Comparison of ENCODE assay signal across 8 mouse cellular contexts in the genomic region with DNA sequence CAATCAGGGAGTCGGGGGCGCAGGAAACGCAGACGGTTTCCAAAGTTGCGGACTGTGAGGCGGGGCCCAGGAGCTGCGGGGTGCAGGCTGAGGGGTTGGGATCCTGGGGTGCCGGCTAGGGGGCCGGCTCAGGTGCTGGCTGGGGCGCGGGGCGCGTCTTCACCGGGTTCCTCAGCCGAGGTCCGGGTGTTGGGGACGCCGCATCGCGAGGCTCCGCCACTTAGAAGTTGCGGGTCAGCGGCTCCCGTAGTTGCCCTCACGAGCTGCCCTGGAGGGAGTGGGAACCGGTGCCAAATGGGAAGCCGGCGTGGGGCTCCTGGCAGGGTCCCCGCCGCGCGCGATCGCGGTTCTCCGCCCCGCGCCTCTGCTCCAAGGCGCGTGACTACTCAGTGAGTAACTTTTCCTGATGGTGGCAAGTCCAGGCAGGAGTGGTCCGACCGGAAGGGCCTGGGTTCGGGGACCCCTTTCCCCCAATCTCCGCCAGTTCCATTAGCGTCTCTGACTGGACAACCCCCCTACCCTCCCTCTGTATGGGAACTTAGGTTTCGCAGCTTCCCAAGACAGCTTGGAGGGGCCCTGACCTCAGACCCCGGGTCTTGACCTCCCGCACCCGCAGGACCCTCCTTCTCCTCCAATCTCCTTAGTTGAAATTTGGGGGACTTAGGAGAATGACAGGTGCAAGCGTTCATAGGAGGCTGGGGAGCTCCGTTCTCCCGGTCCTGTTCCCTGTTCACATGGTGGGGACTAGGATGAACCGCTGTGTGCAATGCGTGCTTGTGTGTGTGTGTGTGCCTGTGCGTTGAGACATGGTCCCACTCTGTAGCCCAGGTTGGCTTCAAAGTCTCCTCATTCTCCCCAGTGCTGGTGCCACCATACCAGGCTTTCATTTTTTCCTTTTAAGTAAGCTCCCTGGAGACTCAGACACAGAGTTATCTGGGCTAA. TPM values are rescaled to one million over a fixed set of nuclear protein-coding genes. Genes with fewer than 3 reads are reported as not detected.
DNase-seq lines count a peak whose midpoint lies in the region; ATAC-seq and TF ChIP-seq lines count a peak whose summit lies in the region.

No protein-coding gene starts in this region.

- no peaks in the 10 kb centered on the region for H3K4me1 ChIP-seq in embryonic facial prominence, embryonic 11.5 days (ENCODE audit: control insufficient read depth, insufficient read depth, low read length)
- H3K4me1 ChIP-seq in hindbrain, embryonic 15.5 days (replicated peaks): peaks cover 22% of the 10 kb centered on the region
- H3K4me1 ChIP-seq in liver, postnatal 0 days (ENCODE audit: insufficient read depth): peaks cover 14% of the 10 kb centered on the region
- H3K4me1 ChIP-seq in stomach, embryonic 14.5 days (ENCODE audit: control insufficient read depth, insufficient read depth, low read length): peaks cover 13% of the 10 kb centered on the region; the same call in 1 of the 2 replicates

- TF ChIP-seq EP300 in liver, postnatal 0 days (IDR thresholded peaks at IDR 0.05; ENCODE audit: low read depth): no peak

- no peaks in the 10 kb centered on the region for H3K9me3 ChIP-seq in embryonic facial prominence, embryonic 11.5 days (replicated peaks; ENCODE audit: control insufficient read depth, low read length)
- no peaks in the 10 kb centered on the region for H3K9me3 ChIP-seq in hindbrain, embryonic 15.5 days
- no peaks in the 10 kb centered on the region for H3K9me3 ChIP-seq in liver, postnatal 0 days (ENCODE audit: low read length)
- H3K9me3 ChIP-seq in stomach, embryonic 14.5 days (ENCODE audit: control insufficient read depth, low read depth, low read length): no peaks in the 10 kb centered on the region

- H3K4me2 ChIP-seq in embryonic facial prominence, embryonic 11.5 days (ENCODE audit: low read depth, low read length): peak overlapping the region; percentile 74
- peak overlapping the region; percentile 95 for H3K4me2 ChIP-seq in hindbrain, embryonic 15.5 days
- peak overlapping the region; percentile 98 for H3K4me2 ChIP-seq in liver, postnatal 0 days (ENCODE audit: low read depth, low read length)
- H3K4me2 ChIP-seq in stomach, embryonic 14.5 days (replicated peaks; ENCODE audit: low read depth, low read length): peak overlapping the region; percentile 86

- peaks cover 26% of the 10 kb centered on the region for H3K36me3 ChIP-seq in C2C12 (ENCODE audit: control insufficient read depth, insufficient read depth)
- H3K36me3 ChIP-seq in embryonic facial prominence, embryonic 11.5 days (replicated peaks; ENCODE audit: control insufficient read depth, insufficient read depth, low read depth, low read length): peaks cover 26% of the 10 kb centered on the region
- H3K36me3 ChIP-seq in hindbrain, embryonic 15.5 days: peaks cover 20% of the 10 kb centered on the region
- H3K36me3 ChIP-seq in liver, postnatal 0 days (replicated peaks; ENCODE audit: insufficient read depth, low read length): peaks cover 7% of the 10 kb centered on the region; the same call in 1 of the 2 replicates
- peaks cover 33% of the 10 kb centered on the region for H3K36me3 ChIP-seq in stomach, embryonic 14.5 days (ENCODE audit: control insufficient read depth, insufficient read depth, low read length)

- TF ChIP-seq CTCF in C2C12 (IDR thresholded peaks at IDR 0.05; ENCODE audit: control insufficient read depth, insufficient read depth, insufficient read length): no peak
- no peak for TF ChIP-seq CTCF in liver, postnatal 0 days (IDR thresholded peaks at IDR 0.05; ENCODE audit: low read depth)

- ATAC-seq in embryonic facial prominence, embryonic 11.5 days (replicated peaks; ENCODE audit: insufficient number of reproducible peaks, low FRiP score, low TSS enrichment, low read depth): peak; percentile 56
- ATAC-seq in hindbrain, embryonic 15.5 days (ENCODE audit: low FRiP score, low read depth): peak; percentile 60
- peak; percentile 29 for ATAC-seq in liver, postnatal 0 days
- ATAC-seq in stomach, embryonic 14.5 days (ENCODE audit: insufficient number of reproducible peaks, insufficient read depth, low FRiP score, low read depth): peak; percentile 47

- DNase-seq in cerebellum, postnatal 14 days: peak; percentile 37 to 48
- no peak for DNase-seq in cerebellum, adult 9-11 months
- peak; percentile 32 for DNase-seq in embryonic facial prominence, embryonic 11.5 days (ENCODE audit: low spot score)
- no peak for DNase-seq in liver, postnatal 0 days
- DNase-seq in layer of hippocampus, adult 9-10 months (ENCODE audit: low spot score): no peak

- H3K9ac ChIP-seq in embryonic facial prominence, embryonic 11.5 days (replicated peaks; ENCODE audit: low read length): peak overlapping the region; percentile 99
- H3K9ac ChIP-seq in hindbrain, embryonic 15.5 days: peak overlapping the region; percentile 73
- H3K9ac ChIP-seq in liver, postnatal 0 days (replicated peaks): peak overlapping the region; percentile 76
- peak overlapping the region; percentile 91 for H3K9ac ChIP-seq in stomach, embryonic 14.5 days (replicated peaks; ENCODE audit: low read depth, low read length)

- no peaks in the 10 kb centered on the region for H3K27me3 ChIP-seq in C2C12 (ENCODE audit: control insufficient read depth, insufficient read depth, insufficient read length)
- no peaks in the 10 kb centered on the region for H3K27me3 ChIP-seq in embryonic facial prominence, embryonic 11.5 days (ENCODE audit: control insufficient read depth, insufficient read depth, low read length)
- no peaks in the 10 kb centered on the region for H3K27me3 ChIP-seq in hindbrain, embryonic 15.5 days
- H3K27me3 ChIP-seq in liver, postnatal 0 days (ENCODE audit: insufficient read depth, low read length): 0 out of 2 replicates have a peak, but pooled peaks cover 6% of the 10 kb centered on the region
- no peaks in the 10 kb centered on the region for H3K27me3 ChIP-seq in stomach, embryonic 14.5 days (ENCODE audit: control insufficient read depth, insufficient read depth, low read length)

- H3K4me3 ChIP-seq in C2C12 (ENCODE audit: insufficient read depth, poor library complexity, severe bottlenecking): peak overlapping the region; percentile 79
- peak overlapping the region; percentile 84 for H3K4me3 ChIP-seq in embryonic facial prominence, embryonic 11.5 days (ENCODE audit: low read depth, low read length)
- peak overlapping the region; percentile 75 for H3K4me3 ChIP-seq in hindbrain, embryonic 15.5 days
- peak overlapping the region; percentile 83 for H3K4me3 ChIP-seq in liver, postnatal 0 days (ENCODE audit: low read depth, low read length)
- peak overlapping the region; percentile 74 for H3K4me3 ChIP-seq in stomach, embryonic 14.5 days (ENCODE audit: low read depth, low read length)

- peaks cover 17% of the 10 kb centered on the region for H3K79me3 ChIP-seq in C2C12 (ENCODE audit: low read depth)

- WGBS in embryonic facial prominence, embryonic 11.5 days: under 1% methylated on average over 55 of the region's 55 CpGs
- WGBS in hindbrain, embryonic 15.5 days: under 1% methylated on average over 55 of the region's 55 CpGs
- 1% methylated on average over 50 of the region's 55 CpGs for WGBS in liver, postnatal 0 days (ENCODE audit: insufficient replicate concordance)
- WGBS in stomach, embryonic 14.5 days: under 1% methylated on average over 54 of the region's 55 CpGs

- peak overlapping the region; percentile 64 for H3K27ac ChIP-seq in embryonic facial prominence, embryonic 11.5 days (replicated peaks; ENCODE audit: low read depth, low read length)
- peak overlapping the region; percentile 65 for H3K27ac ChIP-seq in hindbrain, embryonic 15.5 days (replicated peaks)
- H3K27ac ChIP-seq in liver, postnatal 0 days (ENCODE audit: low read depth): peak overlapping the region; percentile 51; the same call in 1 of the 2 replicates
- H3K27ac ChIP-seq in stomach, embryonic 14.5 days (ENCODE audit: low read length): peak overlapping the region; percentile 69

- H3ac ChIP-seq in C2C12 (ENCODE audit: control insufficient read depth, insufficient read length, low read depth): peak overlapping the region; percentile 97

- H3K79me2 ChIP-seq in C2C12 (ENCODE audit: control insufficient read depth, insufficient read depth): peaks cover 37% of the 10 kb centered on the region

RNA-seq across cellular contexts. Expression of a gene that starts 0.8 kb away (rescaled TPM):
- 66.5 TPM for polyA plus RNA-seq in C2C12 (2012; fragmentation: generic; extraction: Trizol)
- polyA plus RNA-seq in embryonic facial prominence, embryonic 11.5 days (2014; fragmentation: Nextera tagmentation; extraction: Ambion mirVana): 48.9 and 52.9 TPM in 2 replicates
- polyA plus RNA-seq in hindbrain, embryonic 15.5 days (2015; fragmentation: Nextera tagmentation; extraction: Ambion mirVana): 30.8 and 36.5 TPM in 2 replicates
- polyA plus RNA-seq in liver, postnatal 0 days (2015; fragmentation: Nextera tagmentation; extraction: Ambion mirVana): 4.3 and 5.6 TPM in 2 replicates
- polyA plus RNA-seq in stomach, embryonic 14.5 days (2014; fragmentation: Nextera tagmentation; extraction: Ambion mirVana): 30.8 and 33.7 TPM in 2 replicates

RNA-seq across cellular contexts. Expression of a gene that starts 18.9 kb away (rescaled TPM):
- polyA plus RNA-seq in C2C12 (2012; fragmentation: generic; extraction: Trizol): 136 TPM
- 51.4 and 52.5 TPM in 2 replicates for polyA plus RNA-seq in embryonic facial prominence, embryonic 11.5 days (2014; fragmentation: Nextera tagmentation; extraction: Ambion mirVana)
- 44.2 and 46.3 TPM in 2 replicates for polyA plus RNA-seq in hindbrain, embryonic 15.5 days (2015; fragmentation: Nextera tagmentation; extraction: Ambion mirVana)
- polyA plus RNA-seq in liver, postnatal 0 days (2015; fragmentation: Nextera tagmentation; extraction: Ambion mirVana): 15.2 and 16.3 TPM in 2 replicates
- 44.3 and 45.0 TPM in 2 replicates for polyA plus RNA-seq in stomach, embryonic 14.5 days (2014; fragmentation: Nextera tagmentation; extraction: Ambion mirVana)

RNA-seq across cellular contexts. Expression of a gene that starts 18.9 kb away (rescaled TPM):
- polyA plus RNA-seq in C2C12 (2012; fragmentation: generic; extraction: Trizol): 158 TPM
- 220 and 271 TPM in 2 replicates for polyA plus RNA-seq in embryonic facial prominence, embryonic 11.5 days (2014; fragmentation: Nextera tagmentation; extraction: Ambion mirVana)
- polyA plus RNA-seq in hindbrain, embryonic 15.5 days (2015; fragmentation: Nextera tagmentation; extraction: Ambion mirVana): 291 and 295 TPM in 2 replicates
- polyA plus RNA-seq in liver, postnatal 0 days (2015; fragmentation: Nextera tagmentation; extraction: Ambion mirVana): 162 and 171 TPM in 2 replicates
- polyA plus RNA-seq in stomach, embryonic 14.5 days (2014; fragmentation: Nextera tagmentation; extraction: Ambion mirVana): 320 and 341 TPM in 2 replicates

RNA-seq across cellular contexts. Expression of a gene that starts 32.2 kb away (rescaled TPM):
- 0.23 TPM for polyA plus RNA-seq in C2C12 (2012; fragmentation: generic; extraction: Trizol)
- 3.9 and 4.0 TPM in 2 replicates for polyA plus RNA-seq in embryonic facial prominence, embryonic 11.5 days (2014; fragmentation: Nextera tagmentation; extraction: Ambion mirVana)
- polyA plus RNA-seq in hindbrain, embryonic 15.5 days (2015; fragmentation: Nextera tagmentation; extraction: Ambion mirVana): 37.8 and 43.2 TPM in 2 replicates
- 0.12 TPM in 1 of 2 replicates, not detected in the other for polyA plus RNA-seq in liver, postnatal 0 days (2015; fragmentation: Nextera tagmentation; extraction: Ambion mirVana)
- polyA plus RNA-seq in stomach, embryonic 14.5 days (2014; fragmentation: Nextera tagmentation; extraction: Ambion mirVana): 5.4 and 5.7 TPM in 2 replicates

RNA-seq across cellular contexts. Expression of a gene that starts 46.2 kb away (rescaled TPM):
- polyA plus RNA-seq in C2C12 (2012; fragmentation: generic; extraction: Trizol): 0.16 TPM
- polyA plus RNA-seq in embryonic facial prominence, embryonic 11.5 days (2014; fragmentation: Nextera tagmentation; extraction: Ambion mirVana): 0.22 and 3.1 TPM in 2 replicates
- polyA plus RNA-seq in hindbrain, embryonic 15.5 days (2015; fragmentation: Nextera tagmentation; extraction: Ambion mirVana): 2.8 and 7.8 TPM in 2 replicates
- 0.16 TPM in 1 of 2 replicates, not detected in the other for polyA plus RNA-seq in liver, postnatal 0 days (2015; fragmentation: Nextera tagmentation; extraction: Ambion mirVana)
- 0.35 and 1.6 TPM in 2 replicates for polyA plus RNA-seq in stomach, embryonic 14.5 days (2014; fragmentation: Nextera tagmentation; extraction: Ambion mirVana)

Comparison
In these comparisons a context has a peak if more than half of its experiments do, and no peak if none do; other contexts are left out.
1. DNase-seq: peak in cerebellum, postnatal 14 days (2 of 2) and embryonic facial prominence, embryonic 11.5 days (single experiment); none in cerebellum, adult 9-11 months (single experiment), liver, postnatal 0 days (single experiment) and layer of hippocampus, adult 9-10 months (single experiment).
2. Peak in every context shown above with its lines, with median percentiles within 50 percentile points of each other: H3K4me3 ChIP-seq, ATAC-seq, H3K27ac ChIP-seq, H3K4me2 ChIP-seq and H3K9ac ChIP-seq.